Mouse (Mus musculus) midbrain, embryonic 14.5 days (tissue): Measurements from ENCODE around the gene Svbp. TPM values are rescaled to one million over a fixed set of nuclear protein-coding genes. Genes with fewer than 3 reads are reported as not detected.

Experiments
- ATAC-seq: fragments of 200-750 bp; cut with Nextera tagmentation; 2 replicates; pipeline ENCODE4 v1.8.0; 2017; ENCODE audit warnings: moderate number of reproducible peaks, moderate library complexity; ENCODE audit not compliant: low FRiP score, low TSS enrichment
- DNase-seq: peaks from one replicate; pipeline ENCODE4 v3.0.0-alpha.2; 2015
- H3K27ac ChIP-seq: fragments of 300-500 bp; sonication (generic); replicated peaks from 2 replicates; pipeline ENCODE4 v1.5.1; 2014; ENCODE audit warnings: mild to moderate bottlenecking, low read depth, low read length, moderate library complexity
- H3K27me3 ChIP-seq: fragments of 300-500 bp; sonication (generic); 2 replicates; pipeline ENCODE4 v1.6.1; 2014; ENCODE audit warnings: low read length, control low read depth, mixed read lengths; ENCODE audit not compliant: control insufficient read depth, insufficient read depth
- H3K36me3 ChIP-seq: fragments of 300-500 bp; sonication (generic); 2 replicates; pipeline ENCODE4 v1.6.1; 2014; ENCODE audit warnings: low read length, control low read depth; ENCODE audit not compliant: control insufficient read depth, insufficient read depth
- H3K4me1 ChIP-seq: fragments of 300-500 bp; sonication (generic); 2 replicates; pipeline ENCODE4 v1.6.1; 2014; ENCODE audit warnings: mild to moderate bottlenecking, antibody characterized with exemption, low read length, control low read depth; ENCODE audit not compliant: control insufficient read depth, insufficient read depth
- H3K4me2 ChIP-seq: fragments of 300-500 bp; sonication (generic); 2 replicates; pipeline ENCODE4 v1.6.1; 2014; ENCODE audit warnings: mild to moderate bottlenecking, low read length, moderate library complexity
- H3K4me3 ChIP-seq: fragments of 300-500 bp; sonication (generic); replicated peaks from 2 replicates; pipeline ENCODE4 v1.5.1; 2014; ENCODE audit warnings: low read depth, low read length
- H3K9ac ChIP-seq: fragments of 300-500 bp; sonication (generic); replicated peaks from 2 replicates; pipeline ENCODE4 v1.6.1; 2014; ENCODE audit warnings: mild to moderate bottlenecking, low read length, moderate library complexity
- H3K9me3 ChIP-seq: fragments of 300-500 bp; sonication (generic); 2 replicates; pipeline ENCODE4 v1.6.1; 2016; ENCODE audit warnings: low read length, control low read depth, mixed read lengths; ENCODE audit not compliant: control insufficient read depth
- WGBS: fragments of 180-500 bp; shearing (Covaris S2); extraction: QIAGEN DNeasy Blood & Tissue Kit; methylation state at CpG from one replicate; pipeline ENCODE4 v1.1.7; 2014; 5-methylcytosine and 5-hydroxymethylcytosine counted together
- polyA plus RNA-seq: library from polyadenylated mRNA; unstranded; fragments of >200 nt; fragmentation: Nextera tagmentation; extraction: Ambion mirVana; gene quantifications from 2 replicates; pipeline ENCODE4 v1.2.1, GENCODE M21; 2014

Svbp gene
- polyA plus RNA-seq, 1 experiment from 2014 or later = 253 TPM

DNA sequence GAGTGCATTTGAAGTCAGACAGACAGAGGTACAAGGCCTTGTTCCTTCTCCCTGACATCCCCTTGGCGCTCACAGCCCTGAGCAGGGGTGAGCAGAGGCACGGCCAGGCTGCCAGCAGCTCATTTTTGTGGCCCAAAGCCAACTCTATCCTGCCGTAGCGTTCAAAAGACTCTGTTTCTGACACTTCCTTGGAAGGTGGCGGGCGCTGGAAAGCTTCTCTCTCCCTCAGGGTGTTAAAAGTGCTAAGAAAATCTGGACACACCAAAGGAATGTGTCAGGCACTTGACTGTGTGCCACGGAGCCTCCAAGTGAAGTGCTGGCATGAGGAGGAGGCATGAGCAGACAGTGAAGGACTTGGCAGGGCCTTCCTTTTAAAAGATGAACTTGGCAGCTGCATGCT, 50.5 kb downstream of the Svbp start:
- Histone ChIP-seq H3K9me3 (no peaks in the 10 kb centered on the region), H3K4me1 (0 out of 2 replicates have a peak, but pooled peaks cover 3% of the 10 kb centered on the region), H3K27me3 (no peaks in the 10 kb centered on the region), H3K36me3 (peaks cover 46% of the 10 kb centered on the region), H3K4me2 (no peak overlapping the region), H3K9ac (no peak overlapping the region), H3K4me3 (no peak overlapping the region), H3K27ac (no peak overlapping the region)
- DNase-seq (no peak), ATAC-seq (no peak)
- 72% methylated on average over 7 of the region's 7 CpGs for WGBS

DNA sequence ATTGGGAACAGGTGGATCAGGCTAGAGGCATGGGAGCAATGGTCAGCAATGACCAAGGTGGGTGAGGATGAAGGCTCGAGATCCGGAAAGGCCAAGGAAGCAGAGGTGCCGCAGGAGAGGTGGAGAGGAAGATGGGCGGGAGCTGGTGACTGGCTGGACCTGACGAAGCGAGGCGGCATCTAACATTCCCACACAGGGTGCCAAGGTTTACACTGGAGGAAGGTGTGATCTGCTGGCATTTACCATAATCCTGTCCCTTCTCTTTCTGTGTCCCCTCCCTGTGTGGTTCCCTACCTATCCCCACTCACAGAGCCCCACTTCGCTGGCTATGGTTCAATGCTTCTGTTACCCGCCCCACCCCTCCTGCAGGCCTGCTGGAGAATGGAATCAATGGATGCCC, 50.9 kb downstream of the Svbp start:
- H3K9ac ChIP-seq = no peak overlapping the region
- H3K4me2 ChIP-seq = no peak overlapping the region
- 68% methylated on average over 9 of the region's 9 CpGs for WGBS
- no peaks in the 10 kb centered on the region for H3K27me3 ChIP-seq
- 0 out of 2 replicates have a peak, but pooled peaks cover 3% of the 10 kb centered on the region for H3K4me1 ChIP-seq
- no peaks in the 10 kb centered on the region for H3K9me3 ChIP-seq
- no peak for DNase-seq
- peaks cover 45% of the 10 kb centered on the region for H3K36me3 ChIP-seq
- no peak for ATAC-seq
- no peak overlapping the region for H3K27ac ChIP-seq
- no peak overlapping the region for H3K4me3 ChIP-seq

DNA sequence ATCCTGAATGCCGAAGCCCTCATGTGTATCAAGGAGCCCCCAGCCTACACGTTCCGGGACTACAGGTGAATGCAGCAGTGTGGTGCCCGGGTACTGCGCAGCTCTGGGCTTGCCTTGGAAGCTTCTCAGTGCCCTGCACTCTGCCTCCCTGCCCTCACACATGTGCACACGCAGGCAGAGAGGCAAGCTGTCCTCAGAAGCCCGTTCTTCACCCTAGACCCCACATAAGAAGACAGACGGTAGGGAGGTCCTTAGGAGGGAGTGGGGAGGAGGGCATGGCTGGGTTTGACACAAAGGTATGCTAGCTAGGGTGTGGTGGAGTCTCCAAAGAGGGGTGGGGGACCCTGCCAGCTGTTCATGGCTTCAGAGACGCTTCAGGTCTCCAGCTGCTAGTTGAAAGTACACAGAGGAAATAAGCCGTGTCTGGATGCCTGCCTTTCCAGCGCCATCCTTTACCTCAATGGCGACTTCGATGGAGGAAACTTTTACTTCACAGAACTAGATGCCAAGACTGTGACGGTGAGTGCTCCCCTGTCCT, 51.7 kb downstream of the Svbp start:
- H3K4me1 ChIP-seq = 0 out of 2 replicates have a peak, but pooled peaks cover 3% of the 10 kb centered on the region
- H3K27me3 ChIP-seq = no peaks in the 10 kb centered on the region
- no peak overlapping the region for H3K4me2 ChIP-seq
- H3K36me3 ChIP-seq = peaks cover 38% of the 10 kb centered on the region
- ATAC-seq = no peak
- 74% methylated on average over 14 of the region's 14 CpGs for WGBS
- no peak overlapping the region for H3K4me3 ChIP-seq
- no peak overlapping the region for H3K9ac ChIP-seq
- no peak overlapping the region for H3K27ac ChIP-seq
- no peak for DNase-seq
- H3K9me3 ChIP-seq = no peaks in the 10 kb centered on the region

DNA sequence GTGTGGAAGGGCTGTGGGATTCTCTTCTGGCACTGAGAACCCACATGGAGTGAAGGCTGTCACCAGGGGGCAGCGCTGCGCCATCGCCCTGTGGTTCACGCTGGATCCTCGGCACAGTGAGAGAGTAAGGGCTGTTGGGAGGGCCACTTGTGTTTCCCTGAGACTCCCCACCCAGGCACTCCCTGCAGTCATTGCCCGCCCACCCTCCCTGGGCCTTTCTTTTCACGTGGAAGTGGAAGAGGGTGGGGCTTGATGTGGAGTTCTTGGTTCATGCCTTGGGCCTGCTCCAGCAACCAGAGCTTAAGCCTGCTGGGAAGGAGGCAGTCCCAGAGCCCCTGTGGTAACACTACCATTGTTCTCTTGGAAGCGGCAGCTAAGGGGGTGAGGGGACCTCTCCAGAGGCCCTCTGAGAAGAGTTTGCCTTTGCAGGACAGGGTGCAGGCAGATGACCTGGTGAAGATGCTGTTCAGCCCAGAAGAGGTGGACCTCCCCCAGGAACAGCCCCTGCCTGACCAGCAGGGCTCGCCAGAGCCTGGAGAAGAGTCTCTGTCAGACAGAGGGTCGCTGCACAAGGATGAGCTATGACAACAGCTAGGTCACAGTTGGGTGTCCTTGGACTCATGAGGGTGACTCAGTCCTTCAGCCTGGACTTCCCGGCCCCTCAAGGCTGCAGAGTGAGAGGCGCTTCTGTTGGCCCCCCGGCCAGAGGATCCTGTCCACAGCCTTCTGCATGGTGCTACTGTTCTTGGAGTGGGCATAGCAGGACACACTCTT, 52.5 kb downstream of the Svbp start:
- H3K4me2 ChIP-seq = no peak overlapping the region
- H3K9me3 ChIP-seq = no peaks in the 10 kb centered on the region
- no peak overlapping the region for H3K4me3 ChIP-seq
- H3K36me3 ChIP-seq = peaks cover 29% of the 10 kb centered on the region
- 22% methylated on average over 13 of the region's 13 CpGs for WGBS
- ATAC-seq (peak; percentile 64; the same call in 1 of the 2 replicates), DNase-seq (peak; percentile 81)
- H3K4me1 ChIP-seq = 0 out of 2 replicates have a peak, but pooled peaks cover 3% of the 10 kb centered on the region
- H3K27me3 ChIP-seq = no peaks in the 10 kb centered on the region
- no peak overlapping the region for H3K9ac ChIP-seq
- H3K27ac ChIP-seq = peak overlapping the region; percentile 27; the same call in 1 of the 2 replicates

DNA sequence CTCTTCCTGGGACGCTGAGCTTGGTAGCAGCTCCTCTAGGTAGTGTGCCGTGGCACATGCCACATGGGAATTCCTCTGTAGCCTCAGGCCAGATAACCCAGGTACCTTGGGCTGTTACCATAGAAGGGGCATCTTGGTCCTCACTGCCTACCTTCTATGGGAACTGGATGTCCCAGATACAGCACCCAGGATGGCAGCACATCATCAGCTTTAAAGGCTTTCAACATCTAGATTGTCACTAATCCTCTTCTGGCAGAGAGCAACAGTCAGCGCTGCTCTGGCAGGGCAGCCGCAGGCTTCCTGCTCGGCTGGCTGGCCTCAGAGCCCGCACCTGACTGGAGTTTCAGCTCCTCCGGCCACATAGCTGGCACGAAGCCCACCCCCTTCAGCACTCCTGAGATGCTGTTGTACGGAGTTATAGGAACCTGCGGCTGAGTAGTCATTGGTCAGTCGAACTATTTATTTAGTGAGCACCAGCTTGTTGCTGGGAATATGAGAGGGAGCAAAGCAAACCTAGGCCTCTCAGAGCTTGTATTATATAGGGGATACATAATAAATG, 53.4 kb downstream of the Svbp start:
- ATAC-seq = no peak

More for the DNA sequence above, 53.4 kb downstream of the Svbp start:
- Histone ChIP-seq H3K27me3 (no peaks in the 10 kb centered on the region), H3K4me1 (0 out of 2 replicates have a peak, but pooled peaks cover 3% of the 10 kb centered on the region), H3K9ac (no peak overlapping the region), H3K9me3 (no peaks in the 10 kb centered on the region), H3K36me3 (peaks cover 21% of the 10 kb centered on the region), H3K27ac (no peak overlapping the region), H3K4me3 (no peak overlapping the region), H3K4me2 (no peak overlapping the region)
- no peak for DNase-seq
- 72% methylated on average over 11 of the region's 11 CpGs for WGBS

Other genes with a start within 250 kb of the Svbp start
- not detected in 2 replicates for gene Lao1, start 233.7 kb upstream of the Svbp start, polyA plus RNA-seq
- 61.3 and 94.4 TPM in 2 replicates for gene Slc2a1, start 86.6 kb upstream of the Svbp start, polyA plus RNA-seq
- gene Zfp691, start 21.1 kb upstream of the Svbp start, polyA plus RNA-seq = 4.8 and 7.1 TPM in 2 replicates
- 0.24 and 0.63 TPM in 2 replicates for gene Ermap, start 5.3 kb upstream of the Svbp start, polyA plus RNA-seq
- gene Tmem269, start 22.9 kb downstream of the Svbp start, polyA plus RNA-seq = 0.29 and 0.54 TPM in 2 replicates
- gene AU022252, start 37.4 kb downstream of the Svbp start, polyA plus RNA-seq = 21.1 and 26.0 TPM in 2 replicates
- 10.1 TPM in 2 replicates for gene P3h1, start 37.6 kb downstream of the Svbp start, polyA plus RNA-seq
- 1.4 and 1.8 TPM in 2 replicates for gene Cldn19, start 60.1 kb downstream of the Svbp start, polyA plus RNA-seq
- 990 and 1,028 TPM in 2 replicates for gene Ybx1, start 99.3 kb downstream of the Svbp start, polyA plus RNA-seq
- 57.6 and 60.0 TPM in 2 replicates for gene Ppih, start 125.2 kb downstream of the Svbp start, polyA plus RNA-seq
- gene Ccdc30, start 220.2 kb downstream of the Svbp start, polyA plus RNA-seq = 19.3 and 20.6 TPM in 2 replicates
- gene Ppcs, start 227.1 kb downstream of the Svbp start, polyA plus RNA-seq = 20.9 and 24.5 TPM in 2 replicates
- 0.30 and 0.45 TPM in 2 replicates for gene Zmynd12, start 227.5 kb downstream of the Svbp start, polyA plus RNA-seq